Mouse (Mus musculus) hindbrain, embryonic 13.5 days (tissue): ENCODE measurements at regions not wholly inside any gene's neighbourhood (a gene's known extent, or its start where the extent isn't known, plus 50 kb on each side); places are given as distances from the start of the nearest gene placed in this dataset.

Experiments
- ATAC-seq: fragments of 200-750 bp; cut with Nextera tagmentation; 2 replicates; pipeline ENCODE4 v1.8.0; 2017; ENCODE audit warnings: moderate TSS enrichment; ENCODE audit not compliant: low FRiP score
- H3K27ac ChIP-seq: fragments of 300-500 bp; sonication (generic); 2 replicates; pipeline ENCODE4 v1.5.1; 2015; ENCODE audit warnings: inconsistent platforms, mild to moderate bottlenecking, moderate library complexity
- H3K27me3 ChIP-seq: fragments of 300-500 bp; sonication (generic); 2 replicates; pipeline ENCODE4 v1.6.1; 2015; ENCODE audit warnings: mild to moderate bottlenecking, inconsistent platforms
- H3K36me3 ChIP-seq: fragments of 300-500 bp; sonication (generic); 2 replicates; pipeline ENCODE4 v1.6.1; 2015; ENCODE audit warnings: mild to moderate bottlenecking, inconsistent platforms
- H3K4me1 ChIP-seq: fragments of 300-500 bp; sonication (generic); replicated peaks from 2 replicates; pipeline ENCODE4 v1.6.1; 2015; ENCODE audit warnings: inconsistent platforms
- H3K4me2 ChIP-seq: fragments of 300-500 bp; sonication (generic); 2 replicates; pipeline ENCODE4 v1.6.1; 2015; ENCODE audit warnings: inconsistent platforms, mild to moderate bottlenecking, moderate library complexity
- H3K4me3 ChIP-seq: fragments of 300-500 bp; sonication (generic); 2 replicates; pipeline ENCODE4 v1.5.1; 2015; ENCODE audit warnings: mild to moderate bottlenecking, inconsistent platforms
- H3K9ac ChIP-seq: fragments of 300-500 bp; sonication (generic); 2 replicates; pipeline ENCODE4 v1.6.1; 2015; ENCODE audit warnings: mild to moderate bottlenecking, inconsistent platforms
- H3K9me3 ChIP-seq: fragments of 300-500 bp; sonication (generic); 2 replicates; pipeline ENCODE4 v1.6.1; 2016; ENCODE audit warnings: inconsistent platforms
- WGBS: fragments of 180-500 bp; shearing (Covaris S2); methylation state at CpG from one replicate; pipeline ENCODE4 v1.1.7; 2015; 5-methylcytosine and 5-hydroxymethylcytosine counted together

DNA sequence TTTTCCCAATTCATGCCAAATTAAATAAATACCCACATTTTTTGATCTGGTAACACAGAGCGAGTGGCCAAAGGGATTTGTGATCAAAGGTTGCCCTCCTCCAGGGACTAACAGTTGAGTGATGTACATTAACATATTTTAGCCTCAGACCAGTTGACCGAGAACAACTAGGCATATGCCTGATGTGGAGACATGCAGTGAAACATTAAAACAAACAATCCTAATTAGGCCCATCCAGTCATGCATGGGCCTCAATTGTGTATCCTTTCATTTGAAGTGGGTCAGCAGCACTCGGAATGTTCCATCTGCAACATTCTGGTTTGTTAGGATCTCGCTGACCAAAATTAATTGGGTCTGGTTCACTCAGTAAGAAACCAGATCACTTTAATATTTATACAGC is 199.4 kb upstream of the Pik3r1 start:
- Histone ChIP-seq H3K27ac (no peak overlapping the region), H3K4me2 (no peak overlapping the region), H3K27me3 (no peaks in the 10 kb centered on the region), H3K9me3 (no peaks in the 10 kb centered on the region), H3K9ac (no peak overlapping the region), H3K4me3 (no peak overlapping the region), H3K36me3 (no peaks in the 10 kb centered on the region), H3K4me1 (no peaks in the 10 kb centered on the region)
- 63% methylated on average over 4 of the region's 4 CpGs for WGBS
- ATAC-seq, result no peak

DNA sequence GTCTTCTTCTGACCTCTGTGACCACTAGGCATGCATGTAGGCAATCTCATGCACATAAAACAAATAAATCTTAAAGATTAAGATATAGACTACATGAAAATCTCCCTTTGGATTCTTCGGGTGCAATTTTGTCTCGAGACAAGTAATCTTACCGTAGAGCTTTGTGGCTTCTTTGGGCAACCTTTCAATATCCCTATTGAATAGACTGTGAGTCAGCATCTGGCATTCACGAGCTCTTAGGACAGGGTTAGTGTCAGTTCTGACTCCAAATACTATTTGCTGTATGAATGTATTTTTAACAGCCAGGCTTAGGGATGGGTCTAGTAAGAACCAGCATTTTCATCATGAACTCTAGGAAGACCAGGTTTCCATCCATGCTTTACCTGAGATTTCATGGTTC is 208.7 kb upstream of the Pik3r1 start:
- H3K4me2 ChIP-seq, result no peak overlapping the region
- H3K4me1 ChIP-seq, result no peaks in the 10 kb centered on the region
- H3K36me3 ChIP-seq, result no peaks in the 10 kb centered on the region
- no peak overlapping the region for H3K27ac ChIP-seq
- 90% methylated on average over 4 of the region's 4 CpGs for WGBS
- no peak for ATAC-seq
- no peaks in the 10 kb centered on the region for H3K9me3 ChIP-seq
- H3K27me3 ChIP-seq, result no peaks in the 10 kb centered on the region
- H3K4me3 ChIP-seq, result no peak overlapping the region
- H3K9ac ChIP-seq, result no peak overlapping the region

DNA sequence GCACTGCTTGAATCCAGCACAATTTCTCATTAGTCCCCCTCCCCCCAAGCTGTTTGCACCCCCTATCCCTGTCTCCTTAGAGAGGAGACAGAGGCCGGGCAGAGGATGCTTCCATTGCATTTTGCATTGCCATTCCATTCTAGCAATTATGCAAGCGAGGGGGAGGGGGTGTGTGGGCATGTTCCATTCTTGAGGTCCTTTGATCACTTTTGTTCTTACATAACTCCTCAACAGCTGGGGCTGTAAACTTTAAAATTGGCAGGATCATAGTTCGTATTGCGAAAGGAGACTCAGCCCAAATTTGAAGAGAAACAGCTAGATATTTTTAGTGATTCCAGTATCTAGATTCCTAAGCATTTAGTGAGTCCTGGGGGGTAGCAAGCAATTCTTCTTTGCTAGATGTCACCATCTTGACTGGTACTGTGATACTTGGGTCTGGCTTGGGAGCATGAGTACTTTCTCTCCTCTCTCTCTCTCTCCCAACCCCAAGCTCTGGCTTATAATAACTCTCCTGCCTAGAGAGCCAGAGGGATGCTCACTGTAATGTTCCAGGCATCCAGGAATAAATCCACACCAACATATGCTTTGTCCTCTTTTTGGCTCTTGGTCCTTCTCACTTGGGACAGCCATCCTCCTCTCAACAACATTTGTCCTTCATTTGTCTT is 212.3 kb upstream of the Pik3r1 start:
- ATAC-seq, result no peak
- Histone ChIP-seq H3K9me3 (peaks cover 6% of the 10 kb centered on the region; the same call in 1 of the 2 replicates), H3K4me1 (no peaks in the 10 kb centered on the region), H3K4me3 (no peak overlapping the region), H3K9ac (no peak overlapping the region), H3K27ac (no peak overlapping the region), H3K36me3 (no peaks in the 10 kb centered on the region), H3K27me3 (no peaks in the 10 kb centered on the region), H3K4me2 (no peak overlapping the region)
- 67% methylated on average over 4 of the region's 4 CpGs for WGBS

DNA sequence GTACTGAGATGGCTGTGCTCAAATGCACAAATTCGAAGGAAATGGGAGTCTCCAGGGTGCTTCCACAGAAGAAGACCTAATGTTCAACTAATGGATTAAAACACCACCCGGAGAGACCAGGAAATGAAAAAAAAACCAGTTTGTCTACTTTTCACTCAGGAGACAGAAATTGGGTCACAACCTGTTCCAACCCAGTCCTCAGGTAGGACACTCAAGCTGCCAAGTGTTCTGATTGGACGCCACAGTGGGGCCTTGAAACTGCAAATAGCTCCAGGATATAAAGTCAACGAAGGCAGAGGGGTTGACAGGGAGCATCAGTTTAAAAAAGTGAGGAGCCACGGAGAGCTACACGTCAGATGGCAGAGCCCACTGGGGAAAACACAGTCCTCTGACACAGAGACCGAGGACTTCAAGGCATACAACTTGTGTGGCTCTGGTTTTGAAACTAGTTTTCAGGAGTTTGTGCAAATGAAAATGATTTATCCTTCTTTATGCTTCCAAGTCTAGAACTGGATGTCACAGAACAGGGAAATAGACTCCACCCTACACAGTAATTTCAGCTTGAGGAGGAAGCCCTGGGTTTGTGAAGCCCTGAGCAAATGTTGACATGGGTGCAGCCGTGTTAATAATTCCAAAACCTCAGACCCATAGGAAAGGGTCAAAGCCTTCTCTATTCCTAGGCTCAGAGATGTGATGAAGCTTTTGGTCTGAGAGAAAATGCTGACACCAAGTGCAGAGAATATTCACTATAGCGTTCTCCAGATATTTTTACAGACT is 220.8 kb upstream of the Pik3r1 start:
- no peak overlapping the region for H3K4me3 ChIP-seq
- no peak for ATAC-seq
- H3K9me3 ChIP-seq, result no peaks in the 10 kb centered on the region
- no peaks in the 10 kb centered on the region for H3K27me3 ChIP-seq
- H3K4me2 ChIP-seq, result no peak overlapping the region
- H3K36me3 ChIP-seq, result no peaks in the 10 kb centered on the region
- no peak overlapping the region for H3K27ac ChIP-seq
- H3K9ac ChIP-seq, result no peak overlapping the region
- WGBS, result 89% methylated on average over 9 of the region's 9 CpGs
- H3K4me1 ChIP-seq, result no peaks in the 10 kb centered on the region

DNA sequence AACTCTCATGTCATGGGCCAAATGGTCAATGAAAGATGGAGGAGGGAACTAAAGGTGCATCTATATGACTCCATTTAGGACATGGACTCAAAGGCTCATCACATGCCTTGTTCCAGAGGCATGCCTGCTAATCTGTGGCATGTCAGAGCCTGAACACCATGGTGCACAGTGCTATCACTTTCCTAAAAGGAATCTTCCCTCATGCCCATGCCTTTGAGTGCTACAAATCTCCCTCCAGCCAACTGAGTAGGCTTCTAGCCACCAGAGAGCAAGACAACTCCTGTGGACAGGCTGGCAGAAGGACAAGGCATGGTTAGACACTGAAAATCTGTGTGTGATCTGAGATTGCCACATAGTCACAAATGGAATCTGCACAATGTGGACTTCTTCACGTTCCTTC is 223.7 kb upstream of the Pik3r1 start:
- no peak overlapping the region for H3K27ac ChIP-seq
- 96% methylated on average over 1 of the region's 1 CpGs for WGBS
- H3K4me3 ChIP-seq, result no peak overlapping the region
- H3K9ac ChIP-seq, result no peak overlapping the region
- no peaks in the 10 kb centered on the region for H3K36me3 ChIP-seq
- no peaks in the 10 kb centered on the region for H3K4me1 ChIP-seq
- no peaks in the 10 kb centered on the region for H3K9me3 ChIP-seq
- no peaks in the 10 kb centered on the region for H3K27me3 ChIP-seq
- no peak for ATAC-seq
- no peak overlapping the region for H3K4me2 ChIP-seq

DNA sequence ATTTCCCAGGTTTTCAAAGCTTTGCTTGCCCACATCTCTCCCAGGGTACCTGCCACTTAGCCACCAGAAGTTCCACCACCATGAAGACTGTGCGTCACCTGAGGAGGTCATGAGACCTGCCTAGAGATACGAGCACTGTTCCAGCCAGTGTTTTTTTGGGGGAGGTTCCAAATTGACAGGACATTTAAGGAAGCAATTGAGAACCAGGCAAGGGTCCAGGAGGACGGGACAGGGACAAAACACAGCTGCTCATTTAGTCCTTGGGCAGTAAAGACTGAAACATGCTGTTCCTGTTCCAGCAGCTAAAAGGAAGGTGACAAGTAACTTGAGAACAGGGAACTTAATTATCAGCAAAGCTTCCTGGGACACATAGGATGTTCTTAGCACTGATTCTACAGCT is 226.8 kb upstream of the Pik3r1 start:
- Histone ChIP-seq H3K36me3 (no peaks in the 10 kb centered on the region), H3K4me3 (no peak overlapping the region), H3K27me3 (no peaks in the 10 kb centered on the region), H3K9ac (no peak overlapping the region), H3K4me1 (no peaks in the 10 kb centered on the region), H3K4me2 (no peak overlapping the region), H3K27ac (no peak overlapping the region), H3K9me3 (no peaks in the 10 kb centered on the region)
- WGBS, result 71% methylated on average over 3 of the region's 3 CpGs
- ATAC-seq, result no peak

DNA sequence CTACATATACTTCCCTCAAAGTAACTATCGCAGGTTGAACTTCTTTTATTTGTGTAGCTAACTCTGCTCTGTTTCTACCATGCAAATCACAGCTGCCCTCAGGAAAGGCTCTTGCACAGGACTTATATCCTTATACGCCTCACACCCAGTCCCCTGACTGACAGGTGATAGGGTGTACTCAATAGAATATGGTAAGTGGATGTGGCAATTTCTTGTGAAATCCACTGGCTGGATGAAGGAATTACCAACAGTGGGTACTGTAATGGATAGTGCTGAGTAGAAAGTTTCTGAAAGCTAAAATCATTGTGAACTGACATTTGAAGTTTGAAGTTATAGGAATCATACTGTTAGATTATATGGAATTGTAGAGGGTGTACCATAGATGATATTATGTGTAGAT is 227.5 kb upstream of the Pik3r1 start:
- Histone ChIP-seq H3K4me3 (no peak overlapping the region), H3K4me2 (no peak overlapping the region), H3K4me1 (no peaks in the 10 kb centered on the region), H3K27me3 (no peaks in the 10 kb centered on the region), H3K27ac (no peak overlapping the region), H3K9ac (no peak overlapping the region), H3K9me3 (no peaks in the 10 kb centered on the region), H3K36me3 (no peaks in the 10 kb centered on the region)
- ATAC-seq, result no peak
- WGBS, result 93% methylated on average over 2 of the region's 2 CpGs

DNA sequence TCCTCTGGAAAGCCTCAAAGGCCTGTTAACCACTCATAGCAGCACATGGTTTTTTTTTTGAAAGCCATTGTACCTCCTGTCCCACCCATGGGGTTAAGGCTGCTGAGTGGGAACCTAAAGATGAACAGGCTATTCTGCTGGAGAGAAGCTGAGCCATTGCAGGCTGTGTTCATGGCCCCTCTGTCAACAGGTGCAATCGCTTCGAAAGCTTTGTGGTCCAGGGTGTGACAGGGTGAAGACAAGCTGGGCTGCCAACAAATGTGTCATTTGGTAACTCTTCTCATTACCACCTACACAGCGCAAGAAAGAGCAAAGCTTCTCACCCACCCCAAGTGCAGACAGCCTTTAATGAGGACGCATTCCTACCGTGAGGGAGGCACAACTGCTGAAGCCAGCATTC is 228.1 kb upstream of the Pik3r1 start:
- WGBS, result 77% methylated on average over 5 of the region's 5 CpGs
- H3K27me3 ChIP-seq, result no peaks in the 10 kb centered on the region
- H3K36me3 ChIP-seq, result no peaks in the 10 kb centered on the region
- no peaks in the 10 kb centered on the region for H3K9me3 ChIP-seq
- H3K4me1 ChIP-seq, result no peaks in the 10 kb centered on the region
- no peak for ATAC-seq
- H3K4me3 ChIP-seq, result no peak overlapping the region
- no peak overlapping the region for H3K27ac ChIP-seq
- no peak overlapping the region for H3K4me2 ChIP-seq
- no peak overlapping the region for H3K9ac ChIP-seq

DNA sequence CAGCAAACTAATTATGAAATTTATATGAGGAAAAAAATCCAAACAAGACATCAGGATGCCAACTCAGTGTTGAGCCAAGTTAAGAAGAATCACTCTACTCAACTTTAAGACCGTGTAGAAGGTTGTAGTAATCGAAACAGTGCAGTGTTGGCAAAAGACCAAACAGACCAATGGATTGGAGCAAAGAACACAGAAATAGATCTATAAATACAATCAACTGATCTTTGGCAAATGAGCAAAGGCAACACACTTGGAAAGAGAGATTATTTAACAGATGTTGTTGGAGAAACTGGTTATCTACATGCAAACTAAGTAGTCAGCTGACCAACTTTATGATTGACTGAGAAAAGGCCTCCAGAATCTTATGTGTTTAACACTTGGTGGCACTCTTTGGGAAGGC is 229.4 kb upstream of the Pik3r1 start:
- 93% methylated on average over 2 of the region's 2 CpGs for WGBS
- H3K4me2 ChIP-seq, result no peak overlapping the region
- no peak overlapping the region for H3K9ac ChIP-seq
- H3K27ac ChIP-seq, result no peak overlapping the region
- H3K27me3 ChIP-seq, result no peaks in the 10 kb centered on the region
- no peaks in the 10 kb centered on the region for H3K9me3 ChIP-seq
- no peak for ATAC-seq
- H3K4me1 ChIP-seq, result no peaks in the 10 kb centered on the region
- H3K36me3 ChIP-seq, result no peaks in the 10 kb centered on the region
- H3K4me3 ChIP-seq, result no peak overlapping the region

DNA sequence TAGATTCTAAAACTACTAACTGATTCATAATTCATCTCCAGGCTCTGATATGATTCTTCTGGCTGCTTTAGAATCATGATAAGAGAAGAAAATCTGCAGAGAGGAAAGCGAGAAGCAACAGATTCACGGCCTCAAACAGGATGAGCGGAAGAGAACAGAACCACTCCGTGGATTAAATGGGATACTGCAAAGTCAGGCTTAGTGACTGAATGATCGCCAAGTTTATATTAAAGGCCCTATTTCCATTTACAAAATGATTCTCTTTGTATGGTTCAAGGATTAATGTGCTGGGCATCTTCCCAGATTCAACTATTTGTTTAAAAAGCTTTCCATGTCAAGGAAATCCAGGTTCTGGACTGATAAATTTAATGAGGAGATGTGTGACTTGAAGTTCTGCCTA is 238.5 kb upstream of the Pik3r1 start:
- Histone ChIP-seq H3K27ac (no peak overlapping the region), H3K4me2 (no peak overlapping the region), H3K9ac (no peak overlapping the region), H3K4me3 (no peak overlapping the region), H3K9me3 (no peaks in the 10 kb centered on the region), H3K4me1 (no peaks in the 10 kb centered on the region), H3K36me3 (no peaks in the 10 kb centered on the region), H3K27me3 (no peaks in the 10 kb centered on the region)
- 95% methylated on average over 5 of the region's 5 CpGs for WGBS
- ATAC-seq, result no peak

DNA sequence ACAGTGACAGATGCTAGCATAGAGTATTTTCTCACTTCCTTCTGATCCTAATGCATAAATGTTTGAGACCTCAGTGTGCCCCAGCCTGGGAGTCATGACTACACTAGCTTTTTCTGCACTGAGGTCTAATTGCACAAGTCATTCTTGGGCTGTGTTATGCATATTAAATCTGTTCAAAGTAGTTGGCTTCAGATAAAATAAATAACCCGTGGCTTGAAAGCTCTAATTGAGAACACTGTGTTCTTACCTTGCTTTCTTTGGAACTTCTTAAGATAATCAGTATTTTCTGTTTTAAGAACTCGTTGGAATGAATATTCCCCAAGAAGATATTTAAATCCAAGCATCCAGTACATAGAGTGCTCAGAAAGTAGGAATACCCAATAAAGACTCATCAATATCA is 243.9 kb upstream of the Pik3r1 start:
- no peak for ATAC-seq
- no peaks in the 10 kb centered on the region for H3K36me3 ChIP-seq
- H3K4me2 ChIP-seq, result no peak overlapping the region
- no peak overlapping the region for H3K27ac ChIP-seq
- no peaks in the 10 kb centered on the region for H3K4me1 ChIP-seq
- 83% methylated on average over 2 of the region's 2 CpGs for WGBS
- no peaks in the 10 kb centered on the region for H3K27me3 ChIP-seq
- H3K9ac ChIP-seq, result no peak overlapping the region
- no peaks in the 10 kb centered on the region for H3K9me3 ChIP-seq
- no peak overlapping the region for H3K4me3 ChIP-seq

DNA sequence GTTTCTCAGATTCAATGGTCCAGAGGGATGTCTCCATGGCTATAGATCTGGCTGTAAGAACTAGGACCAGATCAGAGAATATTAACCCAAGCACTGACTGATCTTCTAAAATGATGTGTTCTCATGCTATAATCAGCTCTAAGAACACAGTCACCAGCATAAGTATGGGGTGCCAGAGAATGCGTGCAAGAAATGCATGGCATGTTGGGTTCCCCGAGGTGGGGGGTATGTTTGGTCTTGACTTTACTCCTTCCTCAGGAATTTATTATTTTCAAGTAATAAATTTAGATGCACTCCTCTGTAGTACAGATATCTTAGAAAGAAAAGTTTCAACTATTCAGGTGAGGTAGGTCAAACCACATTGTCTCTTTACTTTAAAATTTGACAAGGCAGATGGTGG is 246.5 kb upstream of the Pik3r1 start:
- H3K9me3 ChIP-seq, result no peaks in the 10 kb centered on the region
- H3K36me3 ChIP-seq, result no peaks in the 10 kb centered on the region
- H3K9ac ChIP-seq, result no peak overlapping the region
- H3K4me2 ChIP-seq, result no peak overlapping the region
- H3K27ac ChIP-seq, result no peak overlapping the region
- no peaks in the 10 kb centered on the region for H3K4me1 ChIP-seq
- H3K27me3 ChIP-seq, result no peaks in the 10 kb centered on the region
- no peak for ATAC-seq
- H3K4me3 ChIP-seq, result no peak overlapping the region
- WGBS, result 90% methylated on average over 2 of the region's 2 CpGs

DNA sequence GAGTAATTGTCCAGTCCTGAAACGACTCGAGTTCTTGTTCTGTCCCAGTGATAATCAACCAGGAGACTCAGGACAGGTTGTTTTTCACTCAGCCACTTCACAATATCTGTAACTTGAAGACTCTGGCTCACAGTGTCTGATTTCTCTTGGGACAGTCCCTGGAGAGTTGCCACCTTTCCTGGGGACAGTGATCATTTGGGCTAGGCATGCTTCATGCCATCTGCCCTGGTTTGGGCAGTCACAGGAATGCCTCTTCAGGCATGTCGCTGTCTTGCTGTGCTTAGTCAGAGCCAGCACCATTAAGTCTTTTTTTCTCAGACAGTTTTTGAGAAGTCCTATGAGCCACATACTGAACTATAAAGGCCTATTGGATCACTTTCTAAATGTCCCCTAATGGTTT is 246.9 kb upstream of the Pik3r1 start:
- WGBS, result 79% methylated on average over 3 of the region's 3 CpGs
- H3K4me2 ChIP-seq, result no peak overlapping the region
- no peak overlapping the region for H3K27ac ChIP-seq
- no peaks in the 10 kb centered on the region for H3K9me3 ChIP-seq
- no peak overlapping the region for H3K4me3 ChIP-seq
- no peaks in the 10 kb centered on the region for H3K36me3 ChIP-seq
- H3K4me1 ChIP-seq, result no peaks in the 10 kb centered on the region
- no peak for ATAC-seq
- no peaks in the 10 kb centered on the region for H3K27me3 ChIP-seq
- no peak overlapping the region for H3K9ac ChIP-seq
